Mouse (Mus musculus): ENCODE measurements around the gene Psmb3. TPM values are rescaled to one million over a fixed set of nuclear protein-coding genes. Genes with fewer than 3 reads are reported as not detected.

Psmb3 gene
- polyA plus RNA-seq, 1 experiment = 44.4 TPM

DNA sequence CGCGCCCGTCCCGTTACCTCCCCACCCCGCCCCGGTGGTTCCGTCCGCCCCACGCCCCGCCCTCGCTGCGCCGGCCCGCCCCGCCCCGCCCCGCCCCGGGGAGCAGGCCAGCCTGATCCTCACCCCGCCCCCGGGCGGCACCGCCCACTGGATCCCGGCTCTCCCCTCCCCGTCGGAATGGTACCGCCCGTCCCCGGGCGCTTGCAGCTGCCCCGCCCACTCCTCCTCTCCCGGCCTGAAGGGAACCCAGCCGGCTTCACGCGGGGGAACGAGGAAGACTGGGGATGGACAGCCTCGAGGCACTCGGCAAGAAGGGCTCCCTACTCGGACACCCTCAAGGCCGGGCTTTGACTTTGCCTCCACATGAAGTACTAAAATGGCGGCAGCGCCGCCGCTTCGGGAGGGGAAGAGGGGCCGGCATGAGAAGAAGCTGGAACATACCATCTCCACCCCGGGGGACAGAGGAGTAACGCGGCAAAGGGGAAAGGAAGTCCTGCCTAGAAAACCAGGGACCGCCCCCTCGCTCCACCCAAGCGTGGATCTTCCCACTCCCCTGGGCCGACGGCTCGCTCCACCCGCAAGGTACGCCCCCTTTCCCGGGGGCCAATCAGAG, 41.6 kb downstream of the Psmb3 start:
- H3K4me3 ChIP-seq (replicated peaks) = peak overlapping the region; percentile 99
- no peaks in the 10 kb centered on the region for H3K9me3 ChIP-seq
- H3K27me3 ChIP-seq (replicated peaks) = no peaks in the 10 kb centered on the region
- peaks cover 44% of the 10 kb centered on the region for H3K4me1 ChIP-seq
- peaks cover 54% of the 10 kb centered on the region for H3K36me3 ChIP-seq (replicated peaks; ENCODE audit: low read length)
- TF ChIP-seq GATA1 (IDR thresholded peaks at IDR 0.05; ENCODE audit: borderline replicate concordance, low read length) (no peak), FLI1 (IDR thresholded peaks at IDR 0.05; ENCODE audit: low read length) (no peak)

- H3K36me3 ChIP-seq (replicated peaks; ENCODE audit: low read length) = peaks cover 54% of the 10 kb centered on the region
- no peaks in the 10 kb centered on the region for H3K27me3 ChIP-seq (replicated peaks)
- TF ChIP-seq FLI1 (IDR thresholded peaks at IDR 0.05; ENCODE audit: low read length) (no peak), GATA1 (IDR thresholded peaks at IDR 0.05; ENCODE audit: borderline replicate concordance, low read length) (no peak)
- peak overlapping the region; percentile 99 for H3K4me3 ChIP-seq (replicated peaks)
- H3K4me1 ChIP-seq = peaks cover 39% of the 10 kb centered on the region
- H3K9me3 ChIP-seq = no peaks in the 10 kb centered on the region
Observed at GRCm38 (mm10) chr11:97745331-97745721, 42.1 kb downstream of the Psmb3 start.

- Histone ChIP-seq H3K36me3 (replicated peaks; ENCODE audit: low read length) (peaks cover 66% of the 10 kb centered on the region), H3K9me3 (no peaks in the 10 kb centered on the region), H3K4me1 (peaks cover 23% of the 10 kb centered on the region), H3K27me3 (replicated peaks) (no peaks in the 10 kb centered on the region), H3K4me3 (replicated peaks) (no peak overlapping the region)
- TF ChIP-seq GATA1 (IDR thresholded peaks at IDR 0.05; ENCODE audit: borderline replicate concordance, low read length) (no peak), FLI1 (IDR thresholded peaks at IDR 0.05; ENCODE audit: low read length) (no peak)
Observed at GRCm38 (mm10) chr11:97747773-97748172, 44.6 kb downstream of the Psmb3 start.

GRCm38 (mm10) chr11:97748496-97748895, 45.3 kb downstream of the Psmb3 start:
- H3K9me3 ChIP-seq = no peaks in the 10 kb centered on the region
- H3K27me3 ChIP-seq (replicated peaks) = no peaks in the 10 kb centered on the region
- no peak overlapping the region for H3K4me3 ChIP-seq (replicated peaks)
- TF ChIP-seq FLI1 (IDR thresholded peaks at IDR 0.05; ENCODE audit: low read length) = no peak
- TF ChIP-seq GATA1 (IDR thresholded peaks at IDR 0.05; ENCODE audit: borderline replicate concordance, low read length) = no peak
- peaks cover 19% of the 10 kb centered on the region for H3K4me1 ChIP-seq
- peaks cover 74% of the 10 kb centered on the region for H3K36me3 ChIP-seq (replicated peaks; ENCODE audit: low read length)

DNA sequence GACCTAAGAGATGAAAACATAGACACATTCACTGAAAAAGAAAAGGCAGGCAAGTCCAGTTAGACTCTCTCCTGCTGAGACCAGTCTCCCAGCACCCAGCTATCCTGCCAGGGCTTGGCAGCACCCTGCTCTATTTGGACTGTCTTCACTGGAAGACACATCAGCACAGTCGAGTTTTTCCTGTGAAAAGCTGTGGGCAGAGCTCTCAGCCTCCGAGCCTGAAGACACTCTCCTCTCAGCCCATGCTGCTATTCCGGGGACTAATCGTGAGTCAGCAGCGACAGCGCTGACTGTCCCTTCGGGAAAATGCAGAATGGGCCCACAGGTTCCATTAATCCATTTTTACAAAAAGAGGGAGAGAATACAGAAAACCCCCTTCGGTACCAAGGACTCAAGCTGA, 50.1 kb downstream of the Psmb3 start:
- H3K36me3 ChIP-seq (replicated peaks; ENCODE audit: low read length) = peaks cover 92% of the 10 kb centered on the region

DNA sequence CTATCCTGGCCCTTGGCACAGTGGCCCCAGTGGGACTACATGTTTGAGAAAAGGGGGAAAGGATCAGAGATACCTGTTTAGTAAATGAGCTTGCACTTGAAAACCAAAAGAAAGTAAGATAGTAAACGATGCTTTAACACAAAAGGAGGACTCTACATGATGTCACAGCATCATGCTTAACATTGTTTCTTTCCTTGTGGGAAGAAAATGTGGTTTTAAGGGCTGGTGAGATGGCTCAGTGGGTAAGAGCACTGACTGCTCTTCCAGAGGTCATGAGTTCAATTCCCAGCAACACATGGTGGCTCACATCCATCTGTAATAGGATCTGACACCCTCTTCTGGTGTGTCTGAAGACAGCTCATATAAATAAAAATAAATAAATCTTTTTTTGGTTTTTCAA, 54.9 kb downstream of the Psmb3 start:
- 0 out of 2 replicates have a peak, but pooled peaks cover 3% of the 10 kb centered on the region for H3K9me3 ChIP-seq
- H3K4me3 ChIP-seq (replicated peaks) = no peak overlapping the region
- H3K36me3 ChIP-seq (replicated peaks; ENCODE audit: low read length) = peaks cover 91% of the 10 kb centered on the region
- H3K27me3 ChIP-seq (replicated peaks) = no peaks in the 10 kb centered on the region
- no peak for TF ChIP-seq FLI1 (IDR thresholded peaks at IDR 0.05; ENCODE audit: low read length)
- TF ChIP-seq GATA1 (IDR thresholded peaks at IDR 0.05; ENCODE audit: borderline replicate concordance, low read length) = no peak
- H3K4me1 ChIP-seq = peaks cover 31% of the 10 kb centered on the region

More for the DNA sequence above, 50.1 kb downstream of the Psmb3 start:
- TF ChIP-seq FLI1 (IDR thresholded peaks at IDR 0.05; ENCODE audit: low read length) (no peak), GATA1 (IDR thresholded peaks at IDR 0.05; ENCODE audit: borderline replicate concordance, low read length) (no peak)
- no peaks in the 10 kb centered on the region for H3K9me3 ChIP-seq
- H3K4me3 ChIP-seq (replicated peaks) = no peak overlapping the region
- peaks cover 21% of the 10 kb centered on the region for H3K4me1 ChIP-seq
- H3K27me3 ChIP-seq (replicated peaks) = no peaks in the 10 kb centered on the region

DNA sequence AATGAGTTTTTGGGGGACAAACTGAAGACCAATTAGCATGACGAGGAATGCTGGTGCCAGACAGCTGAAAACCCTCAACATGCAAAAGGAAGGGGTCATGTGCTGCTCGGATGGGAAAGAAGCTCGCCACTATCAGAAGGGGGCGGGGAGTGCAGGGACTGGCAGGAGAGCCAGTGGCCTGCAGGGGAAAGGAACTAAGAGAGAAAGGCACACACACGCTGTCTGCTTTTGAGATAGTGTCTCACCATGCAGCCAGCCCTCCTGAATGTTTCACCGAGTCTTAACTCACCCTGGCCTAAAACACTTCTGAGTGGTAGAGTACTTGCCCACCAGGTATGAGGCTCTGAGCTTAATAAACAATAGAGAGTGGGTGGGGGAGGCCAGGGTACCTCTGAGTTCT, 55.7 kb downstream of the Psmb3 start:
- peak overlapping the region; percentile 25 for H3K4me3 ChIP-seq (replicated peaks)
- H3K36me3 ChIP-seq (replicated peaks; ENCODE audit: low read length) = peaks cover 89% of the 10 kb centered on the region
- TF ChIP-seq FLI1 (IDR thresholded peaks at IDR 0.05; ENCODE audit: low read length) (no peak), GATA1 (IDR thresholded peaks at IDR 0.05; ENCODE audit: borderline replicate concordance, low read length) (no peak)
- H3K27me3 ChIP-seq (replicated peaks) = no peaks in the 10 kb centered on the region
- 0 out of 2 replicates have a peak, but pooled peaks cover 3% of the 10 kb centered on the region for H3K9me3 ChIP-seq
- peaks cover 30% of the 10 kb centered on the region for H3K4me1 ChIP-seq

DNA sequence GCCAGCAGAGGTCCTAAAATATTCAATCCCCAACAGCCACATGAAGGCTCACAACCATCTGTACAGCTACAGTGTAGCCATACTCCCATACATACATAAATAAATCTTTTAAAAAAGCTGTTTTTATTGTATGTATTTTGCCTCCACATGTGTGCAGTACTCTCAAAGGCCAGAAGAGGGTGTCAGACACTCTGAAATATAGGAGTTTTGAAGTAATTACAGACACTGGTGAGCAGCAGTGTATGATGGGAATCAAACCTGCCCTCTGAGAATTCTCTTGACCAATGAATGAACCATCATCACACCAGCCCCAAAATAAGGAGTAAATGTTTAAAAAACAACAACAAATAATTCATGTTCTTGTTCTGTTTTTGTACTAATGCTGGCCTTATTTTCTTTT, 58.4 kb downstream of the Psmb3 start:
- Histone ChIP-seq H3K4me3 (replicated peaks) (no peak overlapping the region), H3K9me3 (0 out of 2 replicates have a peak, but pooled peaks cover 3% of the 10 kb centered on the region), H3K4me1 (peaks cover 38% of the 10 kb centered on the region), H3K36me3 (replicated peaks; ENCODE audit: low read length) (peaks cover 79% of the 10 kb centered on the region), H3K27me3 (replicated peaks) (no peaks in the 10 kb centered on the region)
- TF ChIP-seq FLI1 (IDR thresholded peaks at IDR 0.05; ENCODE audit: low read length) (no peak), GATA1 (IDR thresholded peaks at IDR 0.05; ENCODE audit: borderline replicate concordance, low read length) (no peak)

Other genes with a start within 250 kb of the Psmb3 start
- not detected in 2 replicates for gene 4933428G20Rik, start 203.1 kb upstream of the Psmb3 start, polyA plus RNA-seq (2012; ENCODE audit: insufficient read depth, low replicate concordance)
- gene Srcin1, start 127.2 kb upstream of the Psmb3 start, polyA plus RNA-seq (2012; ENCODE audit: insufficient read depth, low replicate concordance) = 0.03 TPM in 1 of 2 replicates, not detected in the other
- 44.1 and 83.5 TPM in 2 replicates for gene Epop, start 73.7 kb upstream of the Psmb3 start, polyA plus RNA-seq (2012; ENCODE audit: insufficient read depth, low replicate concordance)
- 8.6 TPM in 2 replicates for gene Mllt6, start 40.0 kb upstream of the Psmb3 start, polyA plus RNA-seq (2012; ENCODE audit: insufficient read depth, low replicate concordance)
- gene Cisd3, start 17.6 kb upstream of the Psmb3 start, polyA plus RNA-seq (2012; ENCODE audit: insufficient read depth, low replicate concordance) = 0.45 TPM in 1 of 2 replicates, not detected in the other
- 83.4 and 214 TPM in 2 replicates for gene Pcgf2, start 2.9 kb upstream of the Psmb3 start, polyA plus RNA-seq (2012; ENCODE audit: insufficient read depth, low replicate concordance)
- 31.7 and 36.8 TPM in 2 replicates for gene Pip4k2b, start 41.3 kb downstream of the Psmb3 start, polyA plus RNA-seq (2012; ENCODE audit: insufficient read depth, low replicate concordance)
- 2.6 and 14.6 TPM in 2 replicates for gene Cwc25, start 63.2 kb downstream of the Psmb3 start, polyA plus RNA-seq (2012; ENCODE audit: insufficient read depth, low replicate concordance)
- gene 1700001P01Rik, start 72.5 kb downstream of the Psmb3 start, polyA plus RNA-seq (2012; ENCODE audit: insufficient read depth, low replicate concordance) = not detected in 2 replicates
- 25.9 and 294 TPM in 2 replicates for gene Rpl23, start 79.0 kb downstream of the Psmb3 start, polyA plus RNA-seq (2012; ENCODE audit: insufficient read depth, low replicate concordance)
- gene Lasp1, start 95.6 kb downstream of the Psmb3 start, polyA plus RNA-seq (2012; ENCODE audit: insufficient read depth, low replicate concordance) = 51.2 and 77.7 TPM in 2 replicates
- gene B230217C12Rik, start 137.4 kb downstream of the Psmb3 start, polyA plus RNA-seq (2012; ENCODE audit: insufficient read depth, low replicate concordance) = 1.7 TPM in 1 of 2 replicates, not detected in the other
- gene Fbxo47, start 180.8 kb downstream of the Psmb3 start, polyA plus RNA-seq (2012; ENCODE audit: insufficient read depth, low replicate concordance) = not detected in 2 replicates

All from megakaryocyte, embryonic 14.5 days (primary cell).